Mouse (Mus musculus): ENCODE data around the gene Enpep.

- TF ChIP-seq CTCF (IDR thresholded peaks at IDR 0.05; ENCODE audit: borderline replicate concordance, insufficient read depth, low read length) (no peak), POLR2A (IDR thresholded peaks at IDR 0.05; ENCODE audit: low read depth, low read length) (no peak)
Measured at GRCm38 (mm10) chr3:129328056-129328455, 4.5 kb downstream of the Enpep start.
